Mouse (Mus musculus): ENCODE data around the gene Olfr974. TPM values are rescaled to one million over a fixed set of nuclear protein-coding genes. Genes with fewer than 3 reads are reported as not detected.
"Not testable (repeated sequence)": the region's sequence is repeated elsewhere in the genome, so short reads cannot be mapped to it uniquely, and the experiment has no call there.

Olfr974 gene
- polyA plus RNA-seq, 1 experiment from 2014 or later: not detected

GRCm38 (mm10) chr9:39976581-39977145 lies 39.4 kb downstream of the Olfr974 start:
- H3K27me3 ChIP-seq (replicated peaks; ENCODE audit: control insufficient read depth, insufficient read depth, low read length); H3K9me3 ChIP-seq (ENCODE audit: control insufficient read depth, low read length); H3K9ac ChIP-seq (ENCODE audit: low read depth, low read length); ATAC-seq (replicated peaks; ENCODE audit: low FRiP score); H3K27ac ChIP-seq (ENCODE audit: low read depth, low read length); H3K36me3 ChIP-seq (ENCODE audit: control insufficient read depth, insufficient read depth, low read length); H3K4me1 ChIP-seq (replicated peaks; ENCODE audit: control insufficient read depth, insufficient read depth, low read length); DNase-seq (ENCODE audit: low spot score); H3K4me3 ChIP-seq (ENCODE audit: low read depth, low read length); H3K4me2 ChIP-seq: not testable (repeated sequence)
- WGBS: 76% methylated on average over 1 of the region's 1 CpGs

GRCm38 (mm10) chr9:39991813-39992212 lies 54.5 kb downstream of the Olfr974 start, which contains the start of gene Olfr978:
TSS of gene Olfr978 (plus strand) at chr9:39992113.
- H3K4me2 ChIP-seq: no peak within 1 kb of the TSS
- H3K4me3 ChIP-seq (ENCODE audit: low read depth, low read length): no peak within 1 kb of the TSS
- WGBS: 81% methylated on average over 2 of the region's 2 CpGs
- H3K27ac ChIP-seq (ENCODE audit: low read depth, low read length): no peak within 1 kb of the TSS
- H3K9ac ChIP-seq (ENCODE audit: low read depth, low read length): no peak within 1 kb of the TSS
- ATAC-seq (replicated peaks; ENCODE audit: low FRiP score) (no peak), DNase-seq (ENCODE audit: low spot score) (no peak)
- no peaks in the 10 kb centered on the region for H3K4me1 ChIP-seq (replicated peaks; ENCODE audit: control insufficient read depth, insufficient read depth, low read length)
- H3K36me3 ChIP-seq (ENCODE audit: control insufficient read depth, insufficient read depth, low read length): no peaks in the 10 kb centered on the region
- no peaks in the 10 kb centered on the region for H3K9me3 ChIP-seq (ENCODE audit: control insufficient read depth, low read length)
- H3K27me3 ChIP-seq (replicated peaks; ENCODE audit: control insufficient read depth, insufficient read depth, low read length): no peaks in the 10 kb centered on the region

Other genes starting within 250 kb of the Olfr974 start
- gene Olfr149, start 230.4 kb upstream of the Olfr974 start, polyA plus RNA-seq (2014; fragmentation: Nextera tagmentation; extraction: Ambion mirVana): not detected in 2 replicates
- gene Olfr965, start 226.1 kb upstream of the Olfr974 start, polyA plus RNA-seq (2014; fragmentation: Nextera tagmentation; extraction: Ambion mirVana): not detected in 2 replicates
- not detected in 2 replicates for gene Olfr150, start 206.5 kb upstream of the Olfr974 start, polyA plus RNA-seq (2014; fragmentation: Nextera tagmentation; extraction: Ambion mirVana)
- not detected in 2 replicates for gene Olfr967, start 191.3 kb upstream of the Olfr974 start, polyA plus RNA-seq (2014; fragmentation: Nextera tagmentation; extraction: Ambion mirVana)
- not detected in 2 replicates for gene Olfr968, start 154.2 kb upstream of the Olfr974 start, polyA plus RNA-seq (2014; fragmentation: Nextera tagmentation; extraction: Ambion mirVana)
- gene Olfr969, start 146.6 kb upstream of the Olfr974 start, polyA plus RNA-seq (2014; fragmentation: Nextera tagmentation; extraction: Ambion mirVana): not detected in 2 replicates
- gene Olfr970, start 128.6 kb upstream of the Olfr974 start, polyA plus RNA-seq (2014; fragmentation: Nextera tagmentation; extraction: Ambion mirVana): not detected in 2 replicates
- not detected in 2 replicates for gene Olfr971, start 100.6 kb upstream of the Olfr974 start, polyA plus RNA-seq (2014; fragmentation: Nextera tagmentation; extraction: Ambion mirVana)
- not detected in 2 replicates for gene Olfr972, start 71.1 kb upstream of the Olfr974 start, polyA plus RNA-seq (2014; fragmentation: Nextera tagmentation; extraction: Ambion mirVana)
- gene Olfr229, start 30.2 kb upstream of the Olfr974 start, polyA plus RNA-seq (2014; fragmentation: Nextera tagmentation; extraction: Ambion mirVana): not detected in 2 replicates
- not detected in 2 replicates for gene Olfr975, start 14.5 kb downstream of the Olfr974 start, polyA plus RNA-seq (2014; fragmentation: Nextera tagmentation; extraction: Ambion mirVana)
- gene Olfr976, start 23.6 kb downstream of the Olfr974 start, polyA plus RNA-seq (2014; fragmentation: Nextera tagmentation; extraction: Ambion mirVana): not detected in 2 replicates
- gene Olfr978, start 54.6 kb downstream of the Olfr974 start, polyA plus RNA-seq (2014; fragmentation: Nextera tagmentation; extraction: Ambion mirVana): not detected in 2 replicates
- not detected in 2 replicates for gene Olfr979, start 66.0 kb downstream of the Olfr974 start, polyA plus RNA-seq (2014; fragmentation: Nextera tagmentation; extraction: Ambion mirVana)
- not detected in 2 replicates for gene Olfr980, start 72.1 kb downstream of the Olfr974 start, polyA plus RNA-seq (2014; fragmentation: Nextera tagmentation; extraction: Ambion mirVana)
- not detected in 2 replicates for gene Olfr981, start 84.0 kb downstream of the Olfr974 start, polyA plus RNA-seq (2014; fragmentation: Nextera tagmentation; extraction: Ambion mirVana)
- gene Olfr982, start 136.3 kb downstream of the Olfr974 start, polyA plus RNA-seq (2014; fragmentation: Nextera tagmentation; extraction: Ambion mirVana): not detected in 2 replicates
- gene Olfr983, start 156.1 kb downstream of the Olfr974 start, polyA plus RNA-seq (2014; fragmentation: Nextera tagmentation; extraction: Ambion mirVana): not detected in 2 replicates
- gene Olfr984, start 176.7 kb downstream of the Olfr974 start, polyA plus RNA-seq (2014; fragmentation: Nextera tagmentation; extraction: Ambion mirVana): not detected in 2 replicates
- not detected in 2 replicates for gene Olfr985, start 192.7 kb downstream of the Olfr974 start, polyA plus RNA-seq (2014; fragmentation: Nextera tagmentation; extraction: Ambion mirVana)
- not detected in 2 replicates for gene Tmem225, start 210.6 kb downstream of the Olfr974 start, polyA plus RNA-seq (2014; fragmentation: Nextera tagmentation; extraction: Ambion mirVana)
- gene Olfr986, start 243.4 kb downstream of the Olfr974 start, polyA plus RNA-seq (2014; fragmentation: Nextera tagmentation; extraction: Ambion mirVana): 0.06 TPM in 1 of 2 replicates, not detected in the other